Mouse (Mus musculus) myocyte (in vitro differentiated cells): ENCODE data around the gene Mab21l2.

Experiments used
- MAX ChIP-seq: IDR thresholded peaks from one replicate; pipeline ENCODE4 v1.6.1; 2011; ENCODE audit warnings: low read depth, mild to moderate bottlenecking, control low read depth
- MYOD1 ChIP-seq, 3 experiments: IDR thresholded peaks; one replicate each; pipeline ENCODE4 v1.6.1; 2011; ENCODE audit warnings: control low read depth in 2 of 3, low read depth in 2 of 3, mild to moderate bottlenecking in 2 of 3, moderate library complexity in 1 of 3; ENCODE audit not compliant: insufficient read length in 2 of 3, control insufficient read depth in 1 of 3
- TCF12 ChIP-seq: IDR thresholded peaks from one replicate; pipeline ENCODE4 v1.6.1; 2011; ENCODE audit warnings: mild to moderate bottlenecking, control low read depth; ENCODE audit not compliant: poor library complexity, insufficient read depth, severe bottlenecking
- USF1 ChIP-seq: IDR thresholded peaks from one replicate; pipeline ENCODE4 v1.6.1; 2011; ENCODE audit warnings: low read depth, mild to moderate bottlenecking, control low read depth, moderate library complexity

- no peak for TF ChIP-seq TCF12
- no peak for TF ChIP-seq MAX
- no peak for TF ChIP-seq USF1
- no peak for TF ChIP-seq MYOD1 (IDR thresholded peaks at IDR 0.05; ENCODE audit: control insufficient read depth in 1 of 3, insufficient read length in 2 of 3, low read depth in 2 of 3)
Observed at GRCm38 (mm10) chr3:86551011-86551728, 2.7 kb upstream of the Mab21l2 start.
